ENCODE assay signal across 15 mouse cellular contexts in genomic region chr7:25433781-25434560, GRCm38 (mm10). TPM values are rescaled to one million over a fixed set of nuclear protein-coding genes. Genes with fewer than 3 reads are reported as not detected.
DNase-seq lines count a peak whose midpoint lies in the region; ATAC-seq and TF ChIP-seq lines count a peak whose summit lies in the region.
"Had no signal": no experiment of that assay in that cellular context is flagged by ENCODE, and none has a peak within 500 bp of the region (broad histone marks: within the 10 kb centered on the region; RNA-seq: fewer than 3 reads in every experiment).

No protein-coding gene starts in this region.

- no peak for TF ChIP-seq EP300 in heart, postnatal 0 days (IDR thresholded peaks at IDR 0.05; ENCODE audit: low read depth)

- no peak overlapping the region for H3K4me2 ChIP-seq in heart, postnatal 0 days (ENCODE audit: low read depth, low read length)
- H3K4me2 ChIP-seq in midbrain, embryonic 16.5 days (ENCODE audit: low read length) = no peak overlapping the region
- H3K4me2 ChIP-seq in stomach, embryonic 16.5 days (ENCODE audit: low read depth, low read length) = no peak overlapping the region
- H3K4me2 ChIP-seq: forebrain, embryonic 12.5 days; limb, embryonic 13.5 days had no signal

- TF ChIP-seq CTCF in heart, postnatal 0 days (IDR thresholded peaks at IDR 0.05; ENCODE audit: low read depth) = no peak

- no peak overlapping the region for H3K9ac ChIP-seq in heart, postnatal 0 days (replicated peaks; ENCODE audit: low read depth, low read length)
- no peak overlapping the region for H3K9ac ChIP-seq in midbrain, embryonic 16.5 days (ENCODE audit: low read depth, low read length)
- H3K9ac ChIP-seq in stomach, embryonic 16.5 days (ENCODE audit: low read length) = 0 out of 2 replicates have a peak overlapping the region, but pooled peaks have one; percentile 5
- H3K9ac ChIP-seq: forebrain, embryonic 12.5 days; limb, embryonic 13.5 days had no signal

- no peak for ATAC-seq in heart, postnatal 0 days (ENCODE audit: insufficient read depth, low read depth)
- no peak for ATAC-seq in midbrain, embryonic 16.5 days
- ATAC-seq in stomach, embryonic 16.5 days (ENCODE audit: insufficient read depth, low FRiP score) = no peak

- H3K36me3 ChIP-seq in heart, postnatal 0 days (replicated peaks; ENCODE audit: control insufficient read depth, insufficient read depth, low read length) = no peaks in the 10 kb centered on the region
- H3K36me3 ChIP-seq in midbrain, embryonic 10.5 days = no peaks in the 10 kb centered on the region
- H3K36me3 ChIP-seq in midbrain, embryonic 16.5 days (ENCODE audit: control insufficient read depth, insufficient read depth, low read length) = no peaks in the 10 kb centered on the region
- no peaks in the 10 kb centered on the region for H3K36me3 ChIP-seq in embryonic facial prominence, embryonic 10.5 days (replicated peaks)
- no peaks in the 10 kb centered on the region for H3K36me3 ChIP-seq in stomach, embryonic 16.5 days (ENCODE audit: control insufficient read depth, insufficient read depth, low read length)
- H3K36me3 ChIP-seq: forebrain, embryonic 12.5 days; limb, embryonic 13.5 days had no signal

- WGBS in heart, postnatal 0 days = 87% methylated on average over 9 of the region's 9 CpGs
- WGBS in midbrain, embryonic 10.5 days = 93% methylated on average over 9 of the region's 9 CpGs
- WGBS in midbrain, embryonic 16.5 days = 92% methylated on average over 9 of the region's 9 CpGs
- 88% methylated on average over 9 of the region's 9 CpGs for WGBS in embryonic facial prominence, embryonic 10.5 days
- WGBS in stomach, embryonic 16.5 days = 82% methylated on average over 9 of the region's 9 CpGs

- DNase-seq in heart, postnatal 0 days (ENCODE audit: low spot score) = no peak
- no peak for DNase-seq in heart, adult 8-10 months (ENCODE audit: low spot score)
- no peak for DNase-seq in midbrain, embryonic 10.5 days (ENCODE audit: low spot score)
- DNase-seq in embryonic facial prominence, embryonic 10.5 days (ENCODE audit: low spot score) = no peak
- no peak for DNase-seq in embryo, embryonic 11 days
- DNase-seq: adrenal gland, postnatal 10 days; layer of hippocampus, postnatal 36 days; thymus, postnatal 14 days had no signal

- no peaks in the 10 kb centered on the region for H3K4me1 ChIP-seq in heart, postnatal 0 days (ENCODE audit: control insufficient read depth, insufficient read depth)
- peaks cover 15% of the 10 kb centered on the region for H3K4me1 ChIP-seq in midbrain, embryonic 10.5 days
- 0 out of 2 replicates have a peak, but pooled peaks cover 2% of the 10 kb centered on the region for H3K4me1 ChIP-seq in midbrain, embryonic 16.5 days (ENCODE audit: control insufficient read depth, insufficient read depth, low read length)
- peaks cover 12% of the 10 kb centered on the region for H3K4me1 ChIP-seq in embryonic facial prominence, embryonic 10.5 days
- peaks cover 21% of the 10 kb centered on the region for H3K4me1 ChIP-seq in stomach, embryonic 16.5 days (ENCODE audit: control insufficient read depth, insufficient read depth, low read length)

- no peaks in the 10 kb centered on the region for H3K27me3 ChIP-seq in heart, postnatal 0 days (ENCODE audit: control insufficient read depth, insufficient read depth, low read length)
- no peaks in the 10 kb centered on the region for H3K27me3 ChIP-seq in midbrain, embryonic 10.5 days (ENCODE audit: low read depth, poor library complexity, severe bottlenecking)
- H3K27me3 ChIP-seq in midbrain, embryonic 16.5 days (ENCODE audit: control insufficient read depth, insufficient read depth, low read depth, low read length) = no peaks in the 10 kb centered on the region
- H3K27me3 ChIP-seq in embryonic facial prominence, embryonic 10.5 days (replicated peaks; ENCODE audit: low read depth, poor library complexity, severe bottlenecking) = no peaks in the 10 kb centered on the region
- no peaks in the 10 kb centered on the region for H3K27me3 ChIP-seq in stomach, embryonic 16.5 days (ENCODE audit: control insufficient read depth, insufficient read depth, low read length)
- H3K27me3 ChIP-seq: forebrain, embryonic 12.5 days; limb, embryonic 13.5 days had no signal

- H3K4me3 ChIP-seq in heart, postnatal 0 days (ENCODE audit: low read depth, low read length) = no peak overlapping the region
- no peak overlapping the region for H3K4me3 ChIP-seq in midbrain, embryonic 10.5 days
- H3K4me3 ChIP-seq in midbrain, embryonic 16.5 days (ENCODE audit: low read depth, low read length) = no peak overlapping the region
- no peak overlapping the region for H3K4me3 ChIP-seq in embryonic facial prominence, embryonic 10.5 days
- no peak overlapping the region for H3K4me3 ChIP-seq in stomach, embryonic 16.5 days (replicated peaks; ENCODE audit: low read length)
- H3K4me3 ChIP-seq: forebrain, embryonic 12.5 days; limb, embryonic 13.5 days; myocyte had no signal

- H3K27ac ChIP-seq in heart, postnatal 0 days (ENCODE audit: low read depth) = peak overlapping the region; percentile 72
- peak overlapping the region; percentile 75 for H3K27ac ChIP-seq in midbrain, embryonic 10.5 days (replicated peaks)
- no peak overlapping the region for H3K27ac ChIP-seq in midbrain, embryonic 16.5 days (ENCODE audit: low read length)
- peak overlapping the region; percentile 21; the same call in 1 of the 2 replicates for H3K27ac ChIP-seq in embryonic facial prominence, embryonic 10.5 days (replicated peaks)
- H3K27ac ChIP-seq in stomach, embryonic 16.5 days (ENCODE audit: low read length) = peak overlapping the region; percentile 85
- H3K27ac ChIP-seq: limb, embryonic 13.5 days had no signal

- H3K9me3 ChIP-seq in heart, postnatal 0 days (replicated peaks; ENCODE audit: control insufficient read depth, low read length) = no peaks in the 10 kb centered on the region
- no peaks in the 10 kb centered on the region for H3K9me3 ChIP-seq in midbrain, embryonic 10.5 days (replicated peaks)
- H3K9me3 ChIP-seq in midbrain, embryonic 16.5 days (replicated peaks; ENCODE audit: control insufficient read depth, low read length, poor library complexity, severe bottlenecking) = no peaks in the 10 kb centered on the region
- H3K9me3 ChIP-seq in embryonic facial prominence, embryonic 10.5 days = no peaks in the 10 kb centered on the region
- H3K9me3 ChIP-seq in stomach, embryonic 16.5 days (replicated peaks; ENCODE audit: control insufficient read depth, low read length) = no peaks in the 10 kb centered on the region
- H3K9me3 ChIP-seq: forebrain, embryonic 12.5 days; limb, embryonic 13.5 days had no signal

RNA-seq across cellular contexts. Expression of gene Cxcl17, which starts 21.3 kb away (rescaled TPM):
- not detected in 2 replicates for total RNA-seq in heart, postnatal 0 days (2014; rRNA removed; ENCODE audit: low replicate concordance)
- polyA plus RNA-seq in heart, postnatal 0 days (2015; fragmentation: Nextera tagmentation; extraction: Ambion mirVana) = 0.42 and 1.1 TPM in 2 replicates
- not detected for total RNA-seq in heart, adult 8-10 months (2022)
- 0.31 and 0.37 TPM in 2 replicates for polyA plus RNA-seq in midbrain, embryonic 10.5 days (2016; fragmentation: Nextera tagmentation; extraction: Ambion mirVana)
- polyA plus RNA-seq in midbrain, embryonic 16.5 days (2015; fragmentation: Nextera tagmentation; extraction: Ambion mirVana) = 0.48 and 1.0 TPM in 2 replicates
- 0.69 and 0.75 TPM in 2 replicates for polyA plus RNA-seq in embryonic facial prominence, embryonic 10.5 days (2016; fragmentation: Nextera tagmentation; extraction: Ambion mirVana)
- 0.61 and 0.64 TPM in 2 replicates for polyA plus RNA-seq in stomach, embryonic 16.5 days (2015; fragmentation: Nextera tagmentation; extraction: Ambion mirVana)
- total RNA-seq: adrenal gland, postnatal 10 days; gastrocnemius, adult 8-10 months; heart, postnatal 14 days; layer of hippocampus, postnatal 36 days had no signal

RNA-seq across cellular contexts. Expression of gene Lipe, which starts 35.5 kb away (rescaled TPM):
- total RNA-seq in heart, postnatal 0 days (2014; rRNA removed; ENCODE audit: low replicate concordance) = 23.5 and 31.1 TPM in 2 replicates
- polyA plus RNA-seq in heart, postnatal 0 days (2015; fragmentation: Nextera tagmentation; extraction: Ambion mirVana) = 19.3 and 21.5 TPM in 2 replicates
- total RNA-seq in heart, adult 8-10 months (2022) = 10 to 100 TPM; 34.3 to 45.6 (median 40.1) TPM
- polyA plus RNA-seq in midbrain, embryonic 10.5 days (2016; fragmentation: Nextera tagmentation; extraction: Ambion mirVana) = 4.7 and 7.0 TPM in 2 replicates
- 9.8 and 12.5 TPM in 2 replicates for polyA plus RNA-seq in midbrain, embryonic 16.5 days (2015; fragmentation: Nextera tagmentation; extraction: Ambion mirVana)
- 7.8 and 11.6 TPM in 2 replicates for polyA plus RNA-seq in embryonic facial prominence, embryonic 10.5 days (2016; fragmentation: Nextera tagmentation; extraction: Ambion mirVana)
- 10.6 and 10.9 TPM in 2 replicates for polyA plus RNA-seq in stomach, embryonic 16.5 days (2015; fragmentation: Nextera tagmentation; extraction: Ambion mirVana)

RNA-seq across cellular contexts. Expression of gene Ceacam1, which starts 43.4 kb away (rescaled TPM):
- 4.9 and 12.8 TPM in 2 replicates for total RNA-seq in heart, postnatal 0 days (2014; rRNA removed; ENCODE audit: low replicate concordance)
- 4.7 and 5.5 TPM in 2 replicates for polyA plus RNA-seq in heart, postnatal 0 days (2015; fragmentation: Nextera tagmentation; extraction: Ambion mirVana)
- total RNA-seq in heart, adult 8-10 months (2022) = 10 to 100 TPM; 10.7 to 13.9 (median 12.5) TPM
- 0.53 and 0.61 TPM in 2 replicates for polyA plus RNA-seq in midbrain, embryonic 10.5 days (2016; fragmentation: Nextera tagmentation; extraction: Ambion mirVana)
- 0.42 and 0.87 TPM in 2 replicates for polyA plus RNA-seq in midbrain, embryonic 16.5 days (2015; fragmentation: Nextera tagmentation; extraction: Ambion mirVana)
- polyA plus RNA-seq in embryonic facial prominence, embryonic 10.5 days (2016; fragmentation: Nextera tagmentation; extraction: Ambion mirVana) = 1.5 TPM in 2 replicates
- 98.3 and 139 TPM in 2 replicates for polyA plus RNA-seq in stomach, embryonic 16.5 days (2015; fragmentation: Nextera tagmentation; extraction: Ambion mirVana)
- polyA plus RNA-seq: myocyte had no signal

Comparison
In these comparisons a context has a peak if more than half of its experiments do, and no peak if none do; other contexts are left out.
1. RNA of gene Ceacam1, which starts 43.4 kb away (polyA plus RNA-seq): 98.3 to 139 TPM in stomach, embryonic 16.5 days; 4.7 to 5.5 TPM in heart, postnatal 0 days, 1.5 TPM in embryonic facial prominence, embryonic 10.5 days, 0.42 to 0.87 TPM in midbrain, embryonic 16.5 days and 0.53 to 0.61 TPM in midbrain, embryonic 10.5 days; every median in the first group is over 10 times any median in the second.